Mouse (Mus musculus) lung, embryonic 14.5 days (tissue): ENCODE data around the gene D430019H16Rik. TPM values are rescaled to one million over a fixed set of nuclear protein-coding genes. Genes with fewer than 3 reads are reported as not detected.

ENCODE experiments used
- ATAC-seq: fragments of 200-750 bp; cut with Nextera tagmentation; 2 replicates; pipeline ENCODE4 v1.8.0; 2017; ENCODE audit warnings: mild to moderate bottlenecking, moderate TSS enrichment, moderate library complexity; ENCODE audit not compliant: insufficient read depth
- DNase-seq: peaks from one replicate; pipeline ENCODE4 v3.0.0-alpha.2; 2015
- H3K27ac ChIP-seq: fragments of 300-500 bp; sonication (generic); 2 replicates; pipeline ENCODE4 v1.5.1; 2014; ENCODE audit warnings: low read depth, mild to moderate bottlenecking, moderate library complexity
- H3K27me3 ChIP-seq: fragments of 300-500 bp; sonication (generic); 2 replicates; pipeline ENCODE4 v1.6.1; 2014; ENCODE audit warnings: low read length, control low read depth; ENCODE audit not compliant: insufficient read depth
- H3K36me3 ChIP-seq: fragments of 300-500 bp; sonication (generic); 2 replicates; pipeline ENCODE4 v1.6.1; 2014; ENCODE audit warnings: control low read depth; ENCODE audit not compliant: insufficient read depth
- H3K4me1 ChIP-seq: fragments of 300-500 bp; sonication (generic); 2 replicates; pipeline ENCODE4 v1.6.1; 2014; ENCODE audit warnings: antibody characterized with exemption, control low read depth; ENCODE audit not compliant: insufficient read depth
- H3K4me2 ChIP-seq: fragments of 300-500 bp; sonication (generic); 2 replicates; pipeline ENCODE4 v1.6.1; 2014; ENCODE audit warnings: mild to moderate bottlenecking
- H3K4me3 ChIP-seq: fragments of 300-500 bp; sonication (generic); 2 replicates; pipeline ENCODE4 v1.5.1; 2014; ENCODE audit warnings: low read depth, low read length
- H3K9ac ChIP-seq: fragments of 300-500 bp; sonication (generic); 2 replicates; pipeline ENCODE4 v1.6.1; 2014
- H3K9me3 ChIP-seq: fragments of 300-500 bp; sonication (generic); 2 replicates; pipeline ENCODE4 v1.6.1; 2016; ENCODE audit warnings: low read depth, low read length, control low read depth
- CTCF ChIP-seq: IDR thresholded peaks from 2 replicates; pipeline ENCODE4 v1.5.1; 2016; ENCODE audit warnings: antibody characterized with exemption, low read depth
- WGBS: fragments of 180-500 bp; shearing (Covaris S2); extraction: QIAGEN DNeasy Blood & Tissue Kit; methylation state at CpG from one replicate; pipeline ENCODE4 v1.1.7; 2014; 5-methylcytosine and 5-hydroxymethylcytosine counted together
- polyA plus RNA-seq: library from polyadenylated mRNA; unstranded; fragments of >200 nt; fragmentation: Nextera tagmentation; extraction: Ambion mirVana; gene quantifications from 2 replicates; pipeline ENCODE4 v1.2.1, GENCODE M21; 2014

D430019H16Rik gene
- 2.3 and 3.0 TPM in 2 replicates for polyA plus RNA-seq

GRCm38 (mm10) chr12:105453670-105454257 lies at the start of gene D430019H16Rik:
TSS of gene D430019H16Rik (plus strand) at chr12:105453856.
- DNase-seq (peak; percentile 95), ATAC-seq (peak; percentile 95)
- Histone ChIP-seq H3K36me3 (no peaks in the 10 kb centered on the region), H3K4me3 (peak within 1 kb of the TSS; percentile 63), H3K4me2 (peak within 1 kb of the TSS; percentile 79), H3K4me1 (peaks cover 8% of the 10 kb centered on the region; the same call in 1 of the 2 replicates), H3K27ac (peak within 1 kb of the TSS; percentile 71), H3K27me3 (no peaks in the 10 kb centered on the region), H3K9me3 (no peaks in the 10 kb centered on the region), H3K9ac (peak within 1 kb of the TSS; percentile 70)
- WGBS: under 1% methylated on average over 38 of the region's 38 CpGs
- no peak for TF ChIP-seq CTCF

DNA sequence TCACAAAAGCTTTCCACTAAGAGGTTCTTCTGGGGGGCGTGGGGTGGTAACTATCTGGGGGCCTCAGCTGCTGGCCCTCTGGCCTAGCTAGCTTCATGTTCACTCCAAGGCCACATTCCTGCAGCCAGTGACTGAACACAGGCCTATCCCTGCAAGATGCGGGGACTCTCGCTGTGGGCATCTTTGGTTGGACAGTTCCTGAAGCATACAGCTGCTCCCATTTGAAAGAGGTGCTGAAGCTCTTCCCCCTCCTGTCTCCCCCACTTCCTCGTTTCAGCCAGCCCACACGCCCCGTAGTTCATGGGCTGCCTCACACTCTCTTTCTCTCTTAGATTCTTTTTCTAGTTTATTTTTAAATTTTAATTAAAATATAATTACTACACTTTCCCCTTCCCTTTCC lies 47.6 kb upstream of the D430019H16Rik start:
- Histone ChIP-seq H3K36me3 (no peaks in the 10 kb centered on the region), H3K9ac (no peak overlapping the region), H3K4me1 (no peaks in the 10 kb centered on the region), H3K27ac (no peak overlapping the region), H3K4me2 (no peak overlapping the region), H3K27me3 (no peaks in the 10 kb centered on the region), H3K4me3 (no peak overlapping the region), H3K9me3 (no peaks in the 10 kb centered on the region)
- 53% methylated on average over 6 of the region's 6 CpGs for WGBS
- TF ChIP-seq CTCF: no peak
- ATAC-seq (no peak), DNase-seq (no peak)

DNA sequence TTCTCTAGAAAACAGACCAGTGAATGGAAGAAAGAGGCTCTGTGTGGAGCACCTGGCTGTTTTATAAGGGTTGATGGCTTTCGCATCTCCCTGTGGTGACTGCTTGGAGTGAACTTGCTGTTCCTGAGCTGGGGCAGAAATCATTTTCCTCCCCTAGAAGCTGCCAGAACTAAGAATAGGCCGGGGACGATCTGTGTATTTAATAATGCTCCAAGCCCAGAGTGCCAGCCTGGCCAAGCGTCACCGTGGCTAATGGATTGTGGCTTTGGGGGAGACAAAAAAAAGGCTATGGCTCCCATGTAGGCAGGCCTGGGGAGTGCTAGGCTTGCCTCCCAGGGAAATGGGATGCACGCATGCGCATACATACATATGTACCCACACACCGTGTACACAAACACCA lies 39.7 kb upstream of the D430019H16Rik start:
- Histone ChIP-seq H3K9ac (no peak overlapping the region), H3K36me3 (no peaks in the 10 kb centered on the region), H3K27ac (no peak overlapping the region), H3K4me1 (no peaks in the 10 kb centered on the region), H3K4me2 (no peak overlapping the region), H3K27me3 (no peaks in the 10 kb centered on the region), H3K9me3 (no peaks in the 10 kb centered on the region), H3K4me3 (no peak overlapping the region)
- 89% methylated on average over 8 of the region's 8 CpGs for WGBS
- DNase-seq (no peak), ATAC-seq (no peak)
- no peak for TF ChIP-seq CTCF

DNA sequence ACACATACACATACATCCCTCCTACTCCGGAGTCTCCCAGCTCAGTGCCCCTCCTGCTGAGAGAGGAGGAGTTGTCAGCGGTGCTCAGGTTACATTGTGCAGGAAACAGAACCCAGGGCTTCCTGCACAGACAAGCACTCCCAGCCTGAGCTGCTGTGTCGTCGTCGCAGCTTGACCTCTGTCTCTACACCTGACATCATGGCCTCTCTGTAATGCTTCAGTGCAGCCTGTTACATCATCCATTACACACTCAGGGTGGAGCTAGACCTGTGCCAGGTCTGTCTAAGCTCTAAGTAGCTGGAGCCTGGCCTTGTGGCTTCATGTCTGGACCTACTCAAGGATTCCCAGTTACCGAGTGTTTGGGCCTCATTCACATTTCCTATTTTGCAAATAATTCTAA lies 33.2 kb upstream of the D430019H16Rik start:
- ATAC-seq (no peak), DNase-seq (no peak)
- Histone ChIP-seq H3K36me3 (no peaks in the 10 kb centered on the region), H3K27me3 (no peaks in the 10 kb centered on the region), H3K4me1 (no peaks in the 10 kb centered on the region), H3K9me3 (no peaks in the 10 kb centered on the region), H3K4me2 (no peak overlapping the region), H3K4me3 (no peak overlapping the region), H3K27ac (no peak overlapping the region), H3K9ac (no peak overlapping the region)
- no peak for TF ChIP-seq CTCF
- 34% methylated on average over 6 of the region's 6 CpGs for WGBS

- H3K9me3 ChIP-seq: no peaks in the 10 kb centered on the region
- no peaks in the 10 kb centered on the region for H3K36me3 ChIP-seq
- no peaks in the 10 kb centered on the region for H3K4me1 ChIP-seq
- H3K27ac ChIP-seq: no peak overlapping the region
- no peak overlapping the region for H3K9ac ChIP-seq
- WGBS: 57% methylated on average over 7 of the region's 7 CpGs
- H3K27me3 ChIP-seq: no peaks in the 10 kb centered on the region
- ATAC-seq (no peak), DNase-seq (no peak)
- no peak overlapping the region for H3K4me3 ChIP-seq
- no peak overlapping the region for H3K4me2 ChIP-seq
- no peak for TF ChIP-seq CTCF
Measured at GRCm38 (mm10) chr12:105426541-105426940, 27.1 kb upstream of the D430019H16Rik start.

DNA sequence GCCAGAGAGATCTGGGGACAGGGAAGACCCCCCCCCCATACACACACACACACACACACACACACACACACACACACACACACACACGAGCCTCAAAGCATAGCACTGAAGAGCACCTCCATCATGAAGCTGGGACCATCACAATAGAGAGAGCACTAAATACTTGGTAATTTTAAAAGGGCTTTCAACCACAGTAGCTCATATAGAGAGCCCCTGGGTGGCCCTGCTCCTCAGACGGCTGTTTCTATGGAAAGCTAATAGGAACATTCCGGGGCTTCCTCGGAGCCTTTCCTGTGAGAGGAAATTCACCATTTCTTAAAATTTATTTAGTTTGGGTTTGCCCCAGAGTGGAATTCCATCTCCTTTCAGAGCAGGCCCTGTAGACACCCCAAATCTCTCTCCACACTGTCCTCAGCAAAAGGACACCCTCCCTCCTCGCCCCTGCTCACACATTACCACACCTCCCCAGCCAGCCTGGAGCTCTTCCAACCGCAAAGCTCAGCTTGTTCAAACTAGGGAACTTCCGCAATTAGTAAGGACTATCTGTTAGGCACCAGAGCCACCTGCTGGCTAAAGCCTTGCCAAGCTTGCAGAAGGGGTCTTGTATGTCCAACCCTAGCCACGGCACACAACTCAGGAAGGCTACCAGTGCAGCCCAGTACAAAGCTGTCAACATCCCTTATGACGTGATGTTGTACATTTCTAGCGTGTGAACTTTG lies 26.5 kb upstream of the D430019H16Rik start:
- Histone ChIP-seq H3K36me3 (no peaks in the 10 kb centered on the region), H3K4me2 (peak overlapping the region; percentile 39; the same call in 1 of the 2 replicates), H3K4me1 (no peaks in the 10 kb centered on the region), H3K27ac (no peak overlapping the region), H3K9ac (no peak overlapping the region), H3K4me3 (no peak overlapping the region), H3K27me3 (no peaks in the 10 kb centered on the region), H3K9me3 (no peaks in the 10 kb centered on the region)
- ATAC-seq: peak; percentile 91
- DNase-seq: peak; percentile 97
- 20% methylated on average over 10 of the region's 10 CpGs for WGBS
- peak; percentile 90 for TF ChIP-seq CTCF

DNA sequence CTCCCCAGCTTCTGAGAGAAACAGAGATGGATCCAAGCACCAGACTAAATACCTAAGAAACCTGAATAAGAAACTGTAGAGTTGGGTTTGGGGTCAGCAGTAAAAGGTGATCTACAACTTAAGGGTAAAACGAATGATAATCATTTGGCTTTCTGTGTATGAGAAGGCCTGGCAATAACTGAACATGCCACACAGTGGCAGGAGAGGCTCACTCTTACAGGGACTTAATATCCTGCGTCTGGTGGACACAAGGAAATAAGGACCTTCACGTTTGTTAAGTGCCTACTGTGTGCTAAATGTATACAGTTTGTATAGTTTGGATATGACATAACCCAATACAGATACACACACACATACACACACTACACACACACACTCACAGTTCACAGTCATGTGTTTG lies 21.8 kb upstream of the D430019H16Rik start:
- ATAC-seq (no peak), DNase-seq (peak; percentile 59)
- 40% methylated on average over 3 of the region's 3 CpGs for WGBS
- H3K4me2 ChIP-seq: no peak overlapping the region
- TF ChIP-seq CTCF: peak; percentile 66
- no peaks in the 10 kb centered on the region for H3K27me3 ChIP-seq
- no peak overlapping the region for H3K27ac ChIP-seq
- H3K4me1 ChIP-seq: no peaks in the 10 kb centered on the region
- no peak overlapping the region for H3K4me3 ChIP-seq
- H3K9me3 ChIP-seq: no peaks in the 10 kb centered on the region
- no peak overlapping the region for H3K9ac ChIP-seq
- no peaks in the 10 kb centered on the region for H3K36me3 ChIP-seq
